Mouse (Mus musculus) lung, postnatal 10 days (tissue): ENCODE data around the gene Rdh16.
A peak's percentile ranks its signal among the peaks of the same experiment; 100 is the strongest.
"Not testable (repeated sequence)": the region's sequence is repeated elsewhere in the genome, so short reads cannot be mapped to it uniquely, and the experiment has no call there.

Experiments
- DNase-seq: peaks from one replicate; pipeline ENCODE4 v3.0.0; 2021

Rdh16 gene

DNA sequence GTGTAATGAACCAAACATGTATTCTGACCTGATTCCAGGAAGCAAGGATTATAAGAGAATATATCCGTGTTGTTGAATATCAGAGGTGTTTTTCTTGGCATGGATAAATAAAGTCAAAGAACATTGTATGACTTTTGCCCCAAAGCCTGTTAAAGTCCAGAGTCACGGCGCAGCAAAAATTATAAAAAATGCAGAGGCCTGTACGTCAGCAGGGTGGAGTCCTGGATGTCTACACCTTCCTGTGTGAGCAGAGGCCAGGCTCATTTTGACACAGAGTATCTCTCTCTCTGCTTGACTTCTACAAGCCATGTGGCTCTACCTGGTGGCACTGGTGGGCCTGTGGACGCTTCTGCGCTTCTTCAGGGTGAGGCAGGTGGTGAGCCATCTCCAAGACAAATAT lies at the start of gene Rdh16:
Gene Rdh16 (plus strand): TSS at position 262 of the 400 bp plus-strand sequence.
- DNase-seq = no peak

DNA sequence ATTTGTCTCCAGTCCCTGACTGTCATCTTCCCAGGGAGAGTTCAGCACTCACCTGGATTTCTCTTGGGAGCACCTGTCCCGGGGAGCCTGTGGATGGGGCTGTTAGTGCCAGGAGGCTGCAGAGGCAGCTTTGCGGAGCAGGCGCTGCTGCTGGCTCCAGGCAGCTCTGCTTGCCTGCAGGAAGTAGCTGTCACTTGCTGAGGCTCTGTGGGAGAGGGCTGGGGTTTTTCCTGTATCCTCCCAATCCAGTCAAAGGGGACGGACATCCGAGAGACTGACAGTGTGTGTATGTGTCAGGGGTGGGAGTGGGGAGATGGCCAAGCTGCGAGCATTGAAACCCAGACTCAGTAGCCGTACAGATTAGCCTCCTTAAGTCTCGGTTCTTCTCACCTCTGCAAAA lies 49.4 kb upstream of the Rdh16 start, which contains the start of gene Gpr182:
Gene Gpr182 (minus strand): TSS at position 185 of the 400 bp plus-strand sequence.
- DNase-seq = peak; percentile 70

DNA sequence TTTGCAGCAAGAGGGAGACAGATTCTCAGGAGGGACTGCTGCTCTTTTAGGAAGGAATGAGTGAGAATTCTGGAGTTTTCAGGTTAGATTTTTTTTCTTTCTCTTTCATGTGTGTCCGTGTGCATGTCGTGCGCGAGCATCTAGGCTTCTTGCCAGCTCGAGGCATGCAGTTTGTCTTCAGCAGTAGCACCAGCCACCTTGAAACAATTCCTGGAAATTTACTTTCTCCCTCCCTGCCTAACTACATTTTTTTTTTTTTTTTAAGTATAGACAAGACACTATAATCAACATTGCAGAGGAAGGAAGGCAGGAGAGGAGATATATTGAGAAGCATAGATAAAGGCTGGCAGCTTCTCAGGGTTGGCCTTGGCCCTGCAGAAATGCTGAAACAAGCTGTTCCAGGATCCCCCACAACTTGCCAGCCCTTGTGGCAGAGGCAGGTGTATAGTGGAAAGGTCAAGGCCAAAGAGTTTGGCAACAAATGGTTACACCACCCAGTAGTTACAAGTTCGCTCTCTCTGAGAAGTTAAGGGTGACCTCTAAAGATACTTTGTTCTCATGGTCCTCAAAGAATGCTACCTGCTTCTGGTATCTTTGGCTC lies 46.3 kb upstream of the Rdh16 start:
- DNase-seq = peak; percentile 70

DNA sequence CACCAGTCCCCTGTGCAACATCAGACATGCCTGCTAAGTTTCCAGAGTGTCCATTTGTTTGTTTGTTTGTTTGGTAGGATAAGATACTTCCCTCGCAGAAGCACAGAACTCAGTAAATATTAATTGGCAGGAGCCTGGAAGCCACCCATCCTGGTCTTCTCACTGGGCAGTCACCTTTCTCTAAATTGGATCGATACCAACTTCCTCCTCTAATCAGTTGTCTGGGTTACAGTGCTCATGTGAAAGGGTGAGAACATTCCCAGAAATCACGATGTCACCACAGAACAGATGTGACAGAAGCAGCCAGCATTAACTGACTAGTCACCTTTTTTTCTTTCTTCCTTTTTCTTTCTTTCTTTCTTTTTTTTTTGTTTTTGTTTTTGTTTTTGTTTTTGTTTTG lies 45.7 kb upstream of the Rdh16 start:
- DNase-seq = no peak

DNA sequence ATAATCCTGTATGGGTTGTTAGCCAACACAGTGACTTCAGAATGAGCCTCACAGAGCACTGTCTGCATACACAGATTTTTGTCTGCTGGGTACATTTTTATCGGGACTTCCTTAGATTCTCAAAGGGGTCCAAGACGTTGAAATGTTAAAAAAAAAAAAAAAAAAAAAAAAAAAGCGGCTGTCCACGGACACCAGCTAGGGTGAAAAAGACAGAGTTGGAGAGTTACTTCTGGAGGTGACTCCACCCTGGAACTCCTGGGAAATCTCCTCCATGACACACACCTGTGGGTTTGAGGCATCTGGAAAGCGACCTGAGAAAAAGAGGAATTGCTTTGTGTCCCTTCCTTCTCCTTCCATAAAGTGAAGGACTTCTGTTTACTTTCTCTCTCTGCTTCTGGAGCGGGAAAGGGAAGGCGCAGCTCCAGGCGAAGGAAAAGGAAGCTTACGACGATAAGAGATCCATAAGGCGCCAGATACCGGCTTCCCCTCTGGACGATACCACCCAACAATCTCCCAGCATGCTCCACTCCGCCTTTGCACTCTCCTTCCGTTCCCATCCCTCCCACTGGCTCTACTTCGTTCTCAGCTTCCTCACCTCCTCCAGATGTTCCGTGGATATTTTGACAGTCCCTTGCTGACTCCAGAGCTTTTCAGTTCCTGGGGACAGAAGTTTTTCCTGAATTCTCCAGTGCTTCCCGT lies 45.0 kb upstream of the Rdh16 start:
- DNase-seq = peak; percentile 66

DNA sequence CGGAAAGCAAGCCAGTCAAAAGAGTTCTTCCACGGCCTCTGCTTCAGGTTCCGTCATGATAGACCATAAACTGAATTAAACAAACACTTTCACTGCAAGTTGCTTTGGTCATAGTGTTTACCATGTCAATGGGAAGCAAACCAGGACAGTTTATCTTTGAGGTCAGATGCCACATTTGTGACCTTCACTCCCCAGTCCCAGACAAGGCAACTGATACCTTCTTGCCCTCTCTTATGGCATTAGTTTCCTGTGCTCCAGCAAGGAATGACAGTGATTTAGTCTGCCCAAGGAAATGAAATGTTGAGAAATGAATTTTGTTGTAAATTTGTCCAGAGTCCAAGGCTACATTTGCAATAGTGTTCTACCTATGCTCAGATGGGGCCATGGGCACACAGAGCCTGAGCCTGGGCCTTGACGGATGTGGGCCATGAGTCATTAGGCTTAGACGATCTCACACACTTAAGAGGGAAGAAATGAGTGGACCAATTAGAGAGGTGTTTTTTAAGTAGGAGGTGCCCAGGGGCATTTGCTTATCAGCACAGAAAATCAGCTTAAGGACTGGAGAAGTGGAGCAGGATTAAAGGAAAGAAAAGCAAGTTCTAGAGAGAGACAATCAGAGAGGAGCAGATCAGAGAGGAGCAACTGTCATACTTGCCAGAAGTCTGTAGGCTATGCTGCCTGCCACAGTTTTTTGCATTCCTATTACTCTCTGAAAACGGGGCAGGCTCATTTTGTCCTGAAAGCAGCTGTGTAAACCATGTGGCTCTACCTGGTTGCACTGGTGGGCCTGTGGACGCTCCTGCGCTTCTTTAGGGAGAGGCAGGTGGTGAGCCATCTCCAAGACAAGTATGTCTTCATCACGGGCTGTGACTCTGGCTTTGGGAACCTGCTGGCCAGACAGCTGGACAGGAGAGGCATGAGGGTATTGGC lies 41.5 kb upstream of the Rdh16 start, which contains the start of the genes Rdh1 and Rdh16f1:
Gene Rdh1 (plus strand): TSS at position 541 of the 930 bp plus-strand sequence.
Gene Rdh16f1 (plus strand): TSS at position 607 of the 930 bp plus-strand sequence.
- no peak for DNase-seq

DNA sequence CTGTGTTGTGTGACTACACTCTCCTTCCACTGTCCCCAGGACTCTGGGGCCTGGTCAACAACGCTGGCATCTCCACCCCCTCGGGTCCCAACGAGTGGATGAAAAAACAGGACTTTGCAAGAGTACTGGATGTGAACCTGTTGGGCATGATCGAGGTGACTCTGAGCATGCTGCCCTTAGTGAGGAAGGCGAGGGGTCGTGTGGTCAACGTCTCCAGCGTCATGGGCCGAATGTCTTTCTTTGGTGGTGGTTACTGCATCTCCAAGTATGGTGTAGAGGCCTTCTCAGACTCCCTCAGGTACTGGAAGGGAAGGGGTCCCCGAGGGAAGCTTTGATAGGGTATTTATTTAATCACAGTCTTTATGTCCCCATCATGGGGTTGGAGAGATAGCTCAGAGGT lies 38.0 kb upstream of the Rdh16 start:
- not testable (repeated sequence) for DNase-seq

DNA sequence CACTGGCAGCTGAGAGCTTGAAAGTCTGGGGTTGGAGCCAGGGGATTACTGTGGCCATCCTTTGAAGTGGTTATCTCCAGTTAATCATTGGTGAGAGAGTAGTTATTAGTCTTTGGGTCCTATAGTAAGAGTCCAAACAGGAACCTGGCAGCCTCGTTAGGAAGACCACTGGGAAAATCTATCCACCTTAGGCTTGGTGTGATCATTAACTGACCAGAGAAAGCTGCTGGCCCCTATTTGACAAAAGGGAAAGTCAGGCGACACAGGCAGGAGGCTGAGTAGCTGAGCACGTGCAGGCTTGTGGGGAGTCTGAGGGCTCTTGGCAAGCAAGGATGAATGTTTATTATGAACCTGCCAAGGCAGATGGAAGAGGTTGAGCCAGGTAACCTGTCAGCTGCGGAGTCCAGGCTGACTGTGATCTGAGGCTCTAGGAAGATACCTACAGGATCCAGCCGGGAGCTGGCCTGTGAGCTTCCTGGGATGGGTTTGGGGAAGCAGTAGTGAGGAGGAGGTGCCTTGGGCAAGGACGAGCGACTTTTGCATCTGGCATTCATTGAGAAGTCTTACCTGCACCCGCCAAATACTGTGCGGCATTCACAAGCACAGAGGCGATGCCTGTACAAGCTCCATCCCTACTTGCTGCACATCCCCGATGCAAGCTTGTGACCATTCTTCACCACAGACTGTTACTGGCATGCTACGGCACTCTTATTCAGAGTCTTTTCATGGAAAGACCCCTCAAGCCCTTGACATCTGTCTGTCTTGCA lies 36.9 kb upstream of the Rdh16 start:
- DNase-seq = no peak

DNA sequence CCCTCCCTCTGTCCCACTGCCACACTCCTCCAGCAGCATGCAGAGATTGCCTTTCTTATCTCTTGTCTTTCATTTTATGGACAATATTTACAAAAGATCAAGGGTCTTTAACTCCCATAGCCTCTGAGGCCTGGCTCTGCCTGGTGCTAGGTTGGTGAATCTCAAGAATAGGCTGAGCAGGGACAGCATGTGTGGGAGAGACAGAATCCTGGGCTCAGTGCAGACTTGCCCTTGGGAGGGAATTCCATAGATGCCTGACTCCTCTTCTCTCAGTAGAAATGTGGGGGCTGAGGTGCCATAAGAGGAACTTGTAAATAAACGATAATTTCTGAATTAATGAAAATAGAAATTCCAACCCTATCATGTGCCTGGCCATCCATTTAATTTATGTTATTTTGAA lies 34.4 kb upstream of the Rdh16 start:
- no peak for DNase-seq

DNA sequence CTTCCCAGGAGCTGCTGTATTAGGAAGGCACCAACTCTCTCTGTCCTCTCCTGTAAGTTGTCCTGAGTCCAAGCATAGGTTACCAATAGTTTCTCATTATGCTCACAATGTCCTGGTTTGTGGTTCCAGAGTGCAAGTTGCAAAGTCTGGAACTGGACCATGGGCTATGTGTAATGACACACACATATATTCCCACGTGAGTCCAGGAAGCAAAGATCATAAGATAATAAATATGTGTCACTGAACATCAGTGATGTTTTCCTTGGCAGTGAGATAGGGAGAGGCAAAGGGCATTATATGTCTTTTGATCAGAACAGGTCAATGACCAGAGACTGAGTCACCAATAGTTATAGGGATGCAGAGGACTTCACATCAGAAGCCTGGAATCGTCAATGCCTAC lies 24.9 kb upstream of the Rdh16 start, which contains the start of gene Rdh9:
Gene Rdh9 (plus strand): TSS at position 376 of the 400 bp plus-strand sequence.
- no peak for DNase-seq

DNA sequence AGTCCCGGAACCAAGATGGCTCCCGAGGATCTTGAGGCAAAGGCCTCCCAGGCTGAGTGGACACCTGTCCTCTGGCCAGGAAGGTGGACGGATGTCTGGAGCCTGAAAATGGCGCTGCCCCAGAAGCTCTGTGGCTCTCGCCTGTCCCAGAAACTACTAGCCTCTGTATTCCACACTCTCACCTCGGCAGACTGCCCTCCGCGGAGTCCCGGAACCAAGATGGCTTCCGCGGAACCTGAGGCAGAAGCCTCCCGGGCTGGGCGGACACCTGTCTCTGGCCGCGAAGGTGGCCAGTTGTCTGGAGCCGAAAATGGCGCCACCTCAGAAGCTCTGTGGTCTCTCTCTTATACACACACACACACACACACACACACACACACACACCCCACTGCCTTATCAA lies 18.6 kb upstream of the Rdh16 start:
- not testable (repeated sequence) for DNase-seq

DNA sequence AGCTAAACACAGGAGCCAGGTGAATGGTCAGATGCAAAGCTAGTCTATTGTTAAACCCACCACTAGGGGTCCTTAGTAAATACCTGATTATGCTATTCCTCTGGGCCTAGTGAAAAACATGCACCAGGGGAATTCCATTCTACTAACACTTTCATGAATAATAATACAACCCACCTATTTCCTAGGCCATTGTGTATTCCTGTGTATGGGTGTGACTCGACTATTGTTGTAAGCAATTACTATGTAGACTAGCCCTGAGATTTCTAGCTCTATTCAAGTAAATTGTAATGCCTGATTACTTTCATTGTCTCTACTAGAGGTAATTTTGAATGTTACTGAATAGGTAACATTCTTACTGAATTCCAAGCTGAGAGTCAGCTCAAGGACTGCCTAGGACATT lies 15.5 kb upstream of the Rdh16 start:
- not testable (repeated sequence) for DNase-seq

DNA sequence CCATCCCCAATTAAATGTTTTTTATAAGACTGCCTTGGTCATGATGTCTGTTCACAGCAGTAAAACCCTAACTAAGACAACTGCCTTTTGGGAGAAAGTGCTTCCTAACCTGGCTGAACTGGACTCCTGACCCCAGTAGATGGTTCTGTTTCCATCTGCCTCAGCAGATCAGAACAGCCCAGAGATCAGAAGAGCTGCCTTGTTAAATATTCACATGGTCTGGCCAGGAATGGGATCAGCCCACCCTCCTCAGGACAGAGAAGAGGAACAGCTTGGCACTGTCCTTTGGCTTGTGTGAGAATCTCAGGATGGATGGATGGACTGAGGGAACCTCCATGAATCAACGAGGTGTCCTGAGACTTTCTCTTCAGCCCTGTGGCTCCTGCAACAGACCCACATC lies 1.7 kb upstream of the Rdh16 start:
- no peak for DNase-seq

DNA sequence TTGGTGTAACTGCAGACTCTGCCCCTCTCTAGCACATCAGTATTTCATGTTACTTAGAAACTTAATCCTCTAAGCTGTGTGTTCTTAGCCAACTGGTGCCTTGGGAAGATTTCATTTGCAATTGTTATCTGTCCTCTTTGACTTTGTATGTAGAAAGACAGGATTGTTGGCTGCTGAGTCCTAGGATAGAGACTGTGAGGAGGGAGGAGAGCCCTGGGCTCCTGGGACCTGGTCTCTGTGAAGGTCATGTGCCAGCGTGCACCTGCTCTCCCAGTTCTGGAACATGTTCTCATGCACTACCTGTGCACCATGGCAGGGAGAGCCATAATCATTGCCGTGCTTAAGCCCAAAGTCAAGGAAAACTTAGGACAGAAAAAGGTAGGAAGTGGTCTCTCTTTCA lies 660 bp downstream of the Rdh16 start:
- DNase-seq = no peak

DNA sequence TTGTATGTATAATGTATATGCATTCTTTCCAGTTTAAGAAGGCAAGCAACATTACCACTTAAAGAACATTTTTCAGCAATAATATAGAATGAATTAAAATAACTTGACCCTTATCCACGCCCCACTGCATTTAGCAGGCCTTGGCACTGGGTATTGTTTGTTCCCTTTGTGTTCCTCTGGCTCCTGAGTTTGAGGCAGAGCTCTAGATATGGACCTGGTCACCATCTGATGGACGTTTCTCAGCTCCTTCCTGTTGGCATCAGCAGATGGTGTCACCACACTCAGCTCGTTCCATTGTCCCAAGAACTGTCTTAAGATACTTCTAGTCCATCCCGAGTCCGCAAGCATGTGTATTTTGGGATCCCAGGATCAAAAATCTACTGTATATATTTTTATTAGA lies 1.3 kb downstream of the Rdh16 start:
- DNase-seq = no peak

DNA sequence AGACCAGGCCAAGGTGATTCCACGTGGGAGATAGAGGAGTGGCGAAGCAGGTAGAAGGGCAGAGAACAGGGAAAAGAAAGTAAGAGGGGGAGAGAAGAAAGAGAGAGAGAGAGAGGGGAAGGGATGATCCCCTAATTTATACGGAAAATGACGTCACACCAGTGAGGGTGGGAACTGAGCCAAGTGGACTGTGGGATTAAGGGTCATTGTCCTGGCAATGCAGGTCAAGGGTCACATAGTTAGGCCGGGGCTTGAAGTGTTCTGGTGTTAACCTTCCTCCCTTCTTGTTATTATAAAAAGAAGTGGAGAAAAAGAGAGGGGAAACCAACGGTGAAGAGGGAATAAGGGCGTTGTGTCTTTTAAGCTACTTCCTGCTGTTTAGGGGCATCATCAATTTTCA lies 3.5 kb downstream of the Rdh16 start:
- no peak for DNase-seq

DNA sequence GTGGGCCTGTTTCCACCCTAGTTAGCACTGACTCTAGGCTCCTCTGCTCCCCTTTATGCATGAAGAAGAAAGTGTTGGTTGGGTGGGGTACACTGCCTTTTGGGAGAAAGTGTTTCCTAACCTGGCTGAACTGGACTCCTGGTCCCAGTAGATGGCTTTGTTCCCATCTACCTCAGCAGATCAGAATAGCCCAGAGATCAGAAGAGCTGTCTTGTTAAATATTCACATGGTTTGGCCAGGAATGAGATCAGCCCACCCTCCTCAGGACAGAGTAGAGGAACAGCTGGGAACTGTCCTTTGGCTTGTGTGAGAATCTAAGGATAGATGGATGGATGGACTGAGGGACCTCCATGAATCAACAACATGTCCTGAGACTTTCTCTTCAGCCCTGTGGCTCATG lies 14.9 kb downstream of the Rdh16 start:
- DNase-seq = no peak

DNA sequence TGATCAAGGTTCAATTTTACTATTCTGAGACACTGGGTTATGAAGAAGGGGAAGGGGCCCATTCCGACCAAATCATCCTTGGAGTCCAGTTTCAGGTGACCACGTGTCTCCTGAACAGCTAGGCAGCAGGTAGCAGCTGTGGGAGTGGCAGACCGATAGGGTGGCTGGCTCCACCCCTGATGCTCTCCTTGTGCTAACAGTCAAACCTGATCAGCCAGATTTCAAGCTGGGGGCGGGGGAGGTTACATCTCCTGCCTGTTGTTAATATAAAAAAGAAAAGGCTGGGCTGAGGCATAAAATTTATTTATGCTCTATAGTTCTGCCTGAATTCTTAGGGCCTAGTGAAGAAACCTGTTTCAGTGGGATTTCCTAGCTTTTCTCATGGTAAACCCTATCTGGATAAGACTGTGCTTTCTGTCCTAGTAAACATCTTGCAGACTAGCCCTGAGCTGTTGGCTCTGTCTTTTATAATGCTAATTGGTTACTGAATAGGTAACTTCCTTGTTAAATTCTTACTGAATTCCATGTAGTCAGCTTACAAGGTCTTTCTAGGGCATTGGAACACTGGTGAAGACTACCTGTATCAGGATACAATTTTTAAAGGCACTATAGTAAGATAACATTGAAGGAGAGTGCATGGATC lies 16.4 kb downstream of the Rdh16 start:
- DNase-seq = not testable (repeated sequence)

DNA sequence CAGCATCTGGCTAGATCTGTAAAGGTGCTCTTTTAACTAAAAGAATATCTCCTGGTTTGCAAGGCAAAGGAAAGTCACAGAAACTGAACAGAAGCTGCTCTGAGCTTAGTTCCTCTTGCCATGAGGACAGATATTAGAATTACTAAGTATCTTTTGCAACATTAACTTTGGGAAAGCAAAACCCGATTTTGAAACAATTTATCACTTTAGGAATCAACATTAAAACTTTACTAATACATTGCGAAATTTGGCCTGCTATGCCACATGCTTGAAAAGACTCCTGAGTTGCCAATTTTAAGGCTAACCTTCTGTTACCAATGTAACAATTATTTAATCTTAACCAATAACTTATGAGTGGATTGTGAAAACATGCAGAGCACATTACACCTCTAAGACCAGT lies 20.9 kb downstream of the Rdh16 start:
- DNase-seq = not testable (repeated sequence)

DNA sequence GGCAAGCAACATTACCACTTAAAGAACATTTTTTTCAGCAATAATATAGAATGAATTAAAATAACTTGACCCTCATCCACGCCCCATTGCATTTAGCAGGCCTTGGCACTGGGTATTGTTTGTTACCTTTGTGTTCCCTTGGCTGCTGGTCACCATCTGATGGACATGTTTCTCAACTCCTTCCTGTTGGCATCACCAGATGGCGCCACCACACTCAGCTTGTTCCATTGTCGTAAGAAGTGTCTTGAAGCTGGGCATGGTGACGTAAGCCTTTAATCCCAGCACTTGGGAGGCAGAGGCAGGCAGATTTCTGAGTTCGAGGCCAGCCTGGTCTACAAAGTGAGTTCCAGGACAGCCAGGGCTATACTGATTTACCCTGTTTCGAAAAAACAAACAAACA lies 24.4 kb downstream of the Rdh16 start:
- peak; percentile 23 for DNase-seq

DNA sequence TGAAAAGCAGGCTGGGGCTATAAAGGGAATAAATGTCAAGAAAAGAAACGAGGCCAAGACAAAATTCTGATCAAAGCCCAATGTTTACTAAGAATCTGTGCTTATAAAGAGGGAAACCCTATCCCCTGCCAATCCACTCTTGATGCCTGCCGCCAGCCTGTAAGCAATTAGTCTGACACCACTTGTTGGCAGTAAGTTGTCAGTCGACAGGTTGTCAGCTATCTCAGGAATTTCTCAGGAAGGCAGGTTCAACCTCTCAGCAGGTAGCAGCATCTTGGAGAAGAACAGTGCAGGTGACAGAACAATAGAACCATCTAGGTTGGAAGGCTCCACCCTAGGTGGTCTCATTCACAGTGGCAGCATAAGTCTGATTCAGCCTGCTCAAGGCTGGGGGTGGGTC lies 28.2 kb downstream of the Rdh16 start:
- DNase-seq = no peak

DNA sequence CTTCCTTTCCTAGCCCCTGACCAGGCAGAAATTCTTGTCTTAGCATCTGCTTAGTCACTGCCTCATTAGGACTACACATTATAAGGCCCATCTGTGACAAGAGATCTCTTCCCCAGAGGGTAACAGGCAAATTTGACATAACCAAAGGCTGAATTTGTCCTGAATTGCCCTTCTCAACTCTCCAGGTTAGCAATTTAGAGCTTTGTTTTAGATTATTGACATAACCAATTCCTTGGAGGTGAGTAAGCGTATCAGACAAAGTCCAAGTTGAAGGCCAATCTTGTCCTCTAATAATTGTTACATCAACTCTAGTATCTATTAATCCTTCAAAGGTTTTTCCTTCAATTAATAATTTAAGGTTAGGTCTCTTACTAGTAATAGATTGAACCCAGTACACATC lies 33.2 kb downstream of the Rdh16 start:
- DNase-seq = not testable (repeated sequence)
